Mouse (Mus musculus) intestine, embryonic 14.5 days (tissue): ENCODE results near the gene Zbtb8a. TPM values are rescaled to one million over a fixed set of nuclear protein-coding genes. Genes with fewer than 3 reads are reported as not detected.

Experiments used
- ATAC-seq: fragments of 200-750 bp; cut with Nextera tagmentation; replicated peaks from 2 replicates; pipeline ENCODE4 v1.8.0; 2017; ENCODE audit warnings: low read depth, moderate number of reproducible peaks, moderate TSS enrichment, moderate library complexity; ENCODE audit not compliant: low FRiP score, low TSS enrichment
- DNase-seq: peaks from one replicate; pipeline ENCODE4 v3.0.0-alpha.2; 2018; ENCODE audit warnings: low spot score
- H3K27ac ChIP-seq: fragments of 300-500 bp; sonication (generic); 2 replicates; pipeline ENCODE4 v1.5.1; 2014; ENCODE audit warnings: low read depth, mild to moderate bottlenecking, control low read depth
- H3K27me3 ChIP-seq: fragments of 300-500 bp; sonication (generic); replicated peaks from 2 replicates; pipeline ENCODE4 v1.6.1; 2014; ENCODE audit warnings: low read length, control low read depth; ENCODE audit not compliant: control insufficient read depth, insufficient read depth
- H3K36me3 ChIP-seq: fragments of 300-500 bp; sonication (generic); 2 replicates; pipeline ENCODE4 v1.6.1; 2014; ENCODE audit warnings: low read length, control low read depth; ENCODE audit not compliant: control insufficient read depth, insufficient read depth
- H3K4me1 ChIP-seq: fragments of 300-500 bp; sonication (generic); replicated peaks from 2 replicates; pipeline ENCODE4 v1.6.1; 2014; ENCODE audit warnings: low read length, control low read depth, mixed read lengths; ENCODE audit not compliant: control insufficient read depth, insufficient read depth
- H3K4me2 ChIP-seq: fragments of 300-500 bp; sonication (generic); 2 replicates; pipeline ENCODE4 v1.6.1; 2014; ENCODE audit warnings: low read length
- H3K4me3 ChIP-seq: fragments of 300-500 bp; sonication (generic); 2 replicates; pipeline ENCODE4 v1.5.1; 2014; ENCODE audit warnings: low read depth, low read length, control low read depth, mixed read lengths
- H3K9ac ChIP-seq: fragments of 300-500 bp; sonication (generic); 2 replicates; pipeline ENCODE4 v1.6.1; 2014; ENCODE audit warnings: mild to moderate bottlenecking, low read length
- H3K9me3 ChIP-seq: fragments of 300-500 bp; sonication (generic); 2 replicates; pipeline ENCODE4 v1.6.1; 2016; ENCODE audit warnings: low read length, control low read depth; ENCODE audit not compliant: control insufficient read depth
- WGBS: fragments of 180-500 bp; shearing (Covaris S2); extraction: QIAGEN DNeasy Blood & Tissue Kit; methylation state at CpG from one replicate; pipeline ENCODE4 v1.1.7; 2014; 5-methylcytosine and 5-hydroxymethylcytosine counted together
- polyA plus RNA-seq: library from polyadenylated mRNA; unstranded; fragments of >200 nt; fragmentation: Nextera tagmentation; extraction: Ambion mirVana; gene quantifications from 2 replicates; pipeline ENCODE4 v1.2.1, GENCODE M21; 2014

Zbtb8a gene
- polyA plus RNA-seq, 1 experiment from 2014 or later = 7.6 TPM

GRCm38 (mm10) chr4:129394089-129394870, 16.4 kb upstream of the Zbtb8a start:
- Histone ChIP-seq H3K27me3 (no peaks in the 10 kb centered on the region), H3K9me3 (no peaks in the 10 kb centered on the region), H3K9ac (no peak overlapping the region), H3K4me1 (no peaks in the 10 kb centered on the region), H3K4me2 (no peak overlapping the region), H3K27ac (no peak overlapping the region), H3K36me3 (no peaks in the 10 kb centered on the region), H3K4me3 (no peak overlapping the region)
- WGBS = 47% methylated on average over 12 of the region's 12 CpGs
- DNase-seq (no peak), ATAC-seq (no peak)

- Histone ChIP-seq H3K9ac (no peak overlapping the region), H3K9me3 (no peaks in the 10 kb centered on the region), H3K4me3 (no peak overlapping the region), H3K36me3 (no peaks in the 10 kb centered on the region), H3K27ac (no peak overlapping the region), H3K4me2 (no peak overlapping the region), H3K4me1 (no peaks in the 10 kb centered on the region), H3K27me3 (no peaks in the 10 kb centered on the region)
- DNase-seq (no peak), ATAC-seq (no peak)
- WGBS = 64% methylated on average over 7 of the region's 7 CpGs
These were observed 13.1 kb upstream of the Zbtb8a start for GRCm38 (mm10) chr4:129390936-129391557.

GRCm38 (mm10) chr4:129390216-129390743, 12.4 kb upstream of the Zbtb8a start:
- ATAC-seq (no peak), DNase-seq (no peak)
- WGBS = 76% methylated on average over 14 of the region's 14 CpGs
- no peaks in the 10 kb centered on the region for H3K27me3 ChIP-seq
- no peaks in the 10 kb centered on the region for H3K36me3 ChIP-seq
- no peaks in the 10 kb centered on the region for H3K9me3 ChIP-seq
- H3K9ac ChIP-seq = no peak overlapping the region
- no peak overlapping the region for H3K27ac ChIP-seq
- no peaks in the 10 kb centered on the region for H3K4me1 ChIP-seq
- no peak overlapping the region for H3K4me3 ChIP-seq
- H3K4me2 ChIP-seq = no peak overlapping the region

- Histone ChIP-seq H3K4me1 (peaks cover 6% of the 10 kb centered on the region), H3K4me3 (no peak overlapping the region)
- 81% methylated on average over 5 of the region's 5 CpGs for WGBS
These were observed 10.5 kb upstream of the Zbtb8a start for GRCm38 (mm10) chr4:129388404-129388803.

DNA sequence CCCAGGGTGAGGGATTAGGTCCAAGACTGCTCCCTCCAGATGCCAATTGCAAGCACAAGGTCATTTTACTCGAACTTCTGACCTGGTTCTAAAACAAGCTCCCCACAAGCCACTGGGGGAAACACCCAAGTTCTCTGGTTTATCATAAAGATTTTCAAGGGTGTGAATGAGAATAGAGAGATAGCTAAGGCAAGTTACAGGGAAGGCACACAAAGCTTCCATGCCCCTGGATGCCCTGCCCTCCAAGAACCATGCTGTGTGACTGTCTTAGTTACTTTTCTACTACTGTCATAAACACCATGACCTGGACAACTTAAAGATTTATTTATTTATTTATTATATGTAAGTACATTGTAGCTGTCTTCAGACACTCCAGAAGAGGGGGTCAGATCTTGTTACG, 9.1 kb upstream of the Zbtb8a start:
- Histone ChIP-seq H3K9me3 (no peaks in the 10 kb centered on the region), H3K9ac (no peak overlapping the region), H3K4me1 (peaks cover 6% of the 10 kb centered on the region), H3K4me3 (no peak overlapping the region), H3K36me3 (no peaks in the 10 kb centered on the region), H3K4me2 (no peak overlapping the region), H3K27ac (no peak overlapping the region), H3K27me3 (no peaks in the 10 kb centered on the region)
- DNase-seq (no peak), ATAC-seq (no peak)
- 56% methylated on average over 2 of the region's 2 CpGs for WGBS

More at GRCm38 (mm10) chr4:129388404-129388803, 10.5 kb upstream of the Zbtb8a start:
- no peak for DNase-seq
- H3K36me3 ChIP-seq = no peaks in the 10 kb centered on the region
- H3K9me3 ChIP-seq = no peaks in the 10 kb centered on the region
- no peak for ATAC-seq
- no peaks in the 10 kb centered on the region for H3K27me3 ChIP-seq
- no peak overlapping the region for H3K27ac ChIP-seq
- H3K4me2 ChIP-seq = no peak overlapping the region
- no peak overlapping the region for H3K9ac ChIP-seq

GRCm38 (mm10) chr4:129386269-129386946, 8.5 kb upstream of the Zbtb8a start:
- WGBS = 81% methylated on average over 8 of the region's 8 CpGs
- peaks cover 6% of the 10 kb centered on the region for H3K4me1 ChIP-seq
- H3K9me3 ChIP-seq = no peaks in the 10 kb centered on the region
- ATAC-seq (no peak), DNase-seq (no peak)
- H3K4me3 ChIP-seq = no peak overlapping the region
- H3K36me3 ChIP-seq = no peaks in the 10 kb centered on the region
- H3K9ac ChIP-seq = no peak overlapping the region
- no peak overlapping the region for H3K4me2 ChIP-seq
- no peaks in the 10 kb centered on the region for H3K27me3 ChIP-seq
- no peak overlapping the region for H3K27ac ChIP-seq

DNA sequence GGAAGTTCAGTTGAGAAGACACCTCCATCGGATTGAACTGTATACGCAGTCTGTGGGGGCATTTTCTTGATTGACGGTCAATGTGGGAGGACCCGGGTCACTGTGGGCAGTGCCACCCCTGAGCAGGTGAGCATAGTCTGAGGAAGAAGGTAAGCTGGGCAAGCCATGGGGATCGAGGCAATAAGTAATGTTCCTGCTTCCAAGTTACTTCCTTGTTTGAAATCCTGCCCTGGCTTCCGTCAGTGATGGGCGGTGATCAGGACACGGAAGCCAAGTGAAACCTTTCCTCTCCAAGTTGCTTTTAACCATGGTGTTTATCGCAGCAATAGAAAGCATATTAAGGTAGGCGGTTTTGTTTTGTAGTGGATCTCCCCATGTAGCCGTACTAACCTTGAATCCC, 7.8 kb upstream of the Zbtb8a start:
- WGBS = 84% methylated on average over 11 of the region's 11 CpGs
- DNase-seq = no peak

GRCm38 (mm10) chr4:129384440-129384839, 6.5 kb upstream of the Zbtb8a start:
- no peak for DNase-seq
- no peaks in the 10 kb centered on the region for H3K36me3 ChIP-seq
- no peak for ATAC-seq
- no peak overlapping the region for H3K9ac ChIP-seq
- WGBS = 10% methylated on average over 6 of the region's 6 CpGs
- H3K9me3 ChIP-seq = no peaks in the 10 kb centered on the region
- no peaks in the 10 kb centered on the region for H3K27me3 ChIP-seq
- peak overlapping the region; percentile 62; the same call in 1 of the 2 replicates for H3K27ac ChIP-seq
- H3K4me1 ChIP-seq = peaks cover 6% of the 10 kb centered on the region
- 0 out of 2 replicates have a peak overlapping the region, but pooled peaks have one; percentile 14 for H3K4me2 ChIP-seq
- no peak overlapping the region for H3K4me3 ChIP-seq

More for the DNA sequence above, 7.8 kb upstream of the Zbtb8a start:
- H3K9ac ChIP-seq = no peak overlapping the region
- H3K4me2 ChIP-seq = no peak overlapping the region
- no peaks in the 10 kb centered on the region for H3K9me3 ChIP-seq
- no peak overlapping the region for H3K27ac ChIP-seq
- H3K36me3 ChIP-seq = no peaks in the 10 kb centered on the region
- ATAC-seq = no peak
- H3K4me1 ChIP-seq = peaks cover 6% of the 10 kb centered on the region
- no peaks in the 10 kb centered on the region for H3K27me3 ChIP-seq
- no peak overlapping the region for H3K4me3 ChIP-seq
